Mouse (Mus musculus) kidney, embryonic 14.5 days (tissue): Measurements from ENCODE around the gene Arhgef12. TPM values are rescaled to one million over a fixed set of nuclear protein-coding genes. Genes with fewer than 3 reads are reported as not detected.

ENCODE experiments used
- ATAC-seq: fragments of 200-750 bp; cut with Nextera tagmentation; 2 replicates; pipeline ENCODE4 v1.8.0; 2017; ENCODE audit warnings: moderate number of reproducible peaks, mild to moderate bottlenecking, moderate TSS enrichment, moderate library complexity; ENCODE audit not compliant: low FRiP score, low TSS enrichment
- H3K27ac ChIP-seq: fragments of 300-500 bp; sonication (generic); 2 replicates; pipeline ENCODE4 v1.5.1; 2014; ENCODE audit warnings: low read depth, mild to moderate bottlenecking, low read length, moderate library complexity, mixed read lengths
- H3K27me3 ChIP-seq: fragments of 300-500 bp; sonication (generic); 2 replicates; pipeline ENCODE4 v1.6.1; 2014; ENCODE audit warnings: mild to moderate bottlenecking, low read length; ENCODE audit not compliant: control insufficient read depth, insufficient read depth
- H3K36me3 ChIP-seq: fragments of 300-500 bp; sonication (generic); 2 replicates; pipeline ENCODE4 v1.6.1; 2014; ENCODE audit warnings: low read length, mixed read lengths; ENCODE audit not compliant: control insufficient read depth, insufficient read depth
- H3K4me1 ChIP-seq: fragments of 300-500 bp; sonication (generic); 2 replicates; pipeline ENCODE4 v1.6.1; 2014; ENCODE audit warnings: low read length, mixed read lengths; ENCODE audit not compliant: control insufficient read depth, insufficient read depth
- H3K4me2 ChIP-seq: fragments of 300-500 bp; sonication (generic); replicated peaks from 2 replicates; pipeline ENCODE4 v1.6.1; 2014; ENCODE audit warnings: low read depth, mild to moderate bottlenecking, low read length
- H3K4me3 ChIP-seq: fragments of 300-500 bp; sonication (generic); 2 replicates; pipeline ENCODE4 v1.5.1; 2014; ENCODE audit warnings: mild to moderate bottlenecking, low read length
- H3K9ac ChIP-seq: fragments of 300-500 bp; sonication (generic); 2 replicates; pipeline ENCODE4 v1.6.1; 2014; ENCODE audit warnings: low read depth, mild to moderate bottlenecking, low read length, moderate library complexity
- H3K9me3 ChIP-seq: fragments of 300-500 bp; sonication (generic); 2 replicates; pipeline ENCODE4 v1.6.1; 2016; ENCODE audit warnings: low read length; ENCODE audit not compliant: control insufficient read depth
- WGBS: fragments of 180-500 bp; shearing (Covaris S2); extraction: QIAGEN DNeasy Blood & Tissue Kit; methylation state at CpG from one replicate; pipeline ENCODE4 v1.1.7; 2014; 5-methylcytosine and 5-hydroxymethylcytosine counted together
- polyA plus RNA-seq: library from polyadenylated mRNA; unstranded; fragments of >200 nt; fragmentation: Nextera tagmentation; extraction: Ambion mirVana; gene quantifications from 2 replicates; pipeline ENCODE4 v1.2.1, GENCODE M21; 2014

Gene Arhgef12
- 17.1 and 29.1 TPM in 2 replicates for polyA plus RNA-seq

DNA sequence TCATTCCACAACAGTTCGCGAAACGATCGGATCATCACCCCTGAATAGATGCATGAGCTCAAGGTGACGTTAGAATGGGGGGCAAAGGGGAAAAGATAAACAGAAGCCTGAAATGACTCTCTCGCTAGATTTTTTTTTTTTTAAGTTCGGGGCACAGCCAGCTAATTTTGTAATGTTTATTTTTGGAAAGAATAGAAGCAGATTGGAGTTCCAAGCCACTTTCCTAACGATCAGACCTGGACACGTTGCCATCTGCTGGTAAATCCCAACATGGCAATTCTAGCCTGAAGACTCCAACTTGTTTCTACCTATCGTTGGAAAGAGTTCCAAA lies at the start of gene Arhgef12:
Gene Arhgef12 (minus strand): TSS at position 53 of the 331 bp plus-strand sequence.
- ATAC-seq = no peak
- 27% methylated on average over 10 of the region's 10 CpGs for WGBS

DNA sequence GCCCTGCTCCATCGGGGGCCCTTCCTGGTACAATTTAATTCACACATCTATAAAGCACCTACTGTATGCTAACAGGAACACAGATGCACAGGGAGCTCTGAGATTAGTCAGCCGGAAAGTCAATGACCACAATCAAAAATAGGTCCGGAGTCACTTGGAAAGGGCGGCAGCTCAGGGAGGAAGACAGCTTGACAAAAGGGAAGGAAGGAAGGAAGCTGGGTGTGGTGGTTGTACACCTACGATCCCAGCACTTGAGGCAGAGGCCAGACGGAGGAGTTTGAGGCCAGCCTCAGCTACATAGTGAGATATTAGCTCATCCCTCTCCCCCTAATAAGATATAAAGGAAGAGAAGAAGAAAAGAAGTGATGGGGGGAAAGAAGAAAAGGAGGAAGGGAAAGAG lies 48.9 kb upstream of the Arhgef12 start:
- Histone ChIP-seq H3K27ac (no peak overlapping the region), H3K36me3 (no peaks in the 10 kb centered on the region), H3K4me2 (no peak overlapping the region), H3K9ac (no peak overlapping the region), H3K4me1 (no peaks in the 10 kb centered on the region), H3K4me3 (no peak overlapping the region), H3K27me3 (no peaks in the 10 kb centered on the region), H3K9me3 (no peaks in the 10 kb centered on the region)
- ATAC-seq = no peak
- WGBS = 67% methylated on average over 6 of the region's 6 CpGs

More for the DNA sequence above, at the start of gene Arhgef12:
- Histone ChIP-seq H3K4me2 (peak within 1 kb of the TSS; percentile 73), H3K27me3 (no peaks in the 10 kb centered on the region), H3K9ac (peak within 1 kb of the TSS; percentile 96), H3K4me1 (peaks cover 24% of the 10 kb centered on the region), H3K27ac (peak within 1 kb of the TSS; percentile 91), H3K9me3 (no peaks in the 10 kb centered on the region), H3K4me3 (peak within 1 kb of the TSS; percentile 94), H3K36me3 (peaks cover 14% of the 10 kb centered on the region; the same call in 1 of the 2 replicates)

DNA sequence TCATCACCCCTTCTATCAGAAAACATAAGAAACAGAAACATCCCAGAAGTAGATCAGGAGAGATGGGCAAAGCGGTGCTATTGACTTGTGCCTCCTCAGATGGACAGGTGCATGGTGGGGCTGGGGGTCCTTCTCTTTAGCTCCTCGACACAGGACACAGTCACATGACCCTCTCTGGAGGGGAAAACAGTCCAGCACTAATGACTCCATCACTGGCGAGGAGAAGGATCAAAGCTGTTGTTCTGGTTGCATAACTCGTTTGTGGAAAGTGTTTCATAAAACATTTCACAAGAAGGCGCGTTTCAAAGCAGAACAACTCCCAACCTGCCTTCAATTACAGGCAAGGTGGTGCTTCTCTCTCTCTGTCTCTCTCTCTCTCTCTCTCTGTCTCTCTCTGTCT lies 44.7 kb upstream of the Arhgef12 start:
- no peak for ATAC-seq
- no peaks in the 10 kb centered on the region for H3K27me3 ChIP-seq
- no peak overlapping the region for H3K27ac ChIP-seq
- WGBS = 74% methylated on average over 6 of the region's 6 CpGs
- H3K36me3 ChIP-seq = no peaks in the 10 kb centered on the region
- H3K4me3 ChIP-seq = no peak overlapping the region
- H3K4me2 ChIP-seq = no peak overlapping the region
- H3K4me1 ChIP-seq = no peaks in the 10 kb centered on the region
- H3K9me3 ChIP-seq = no peaks in the 10 kb centered on the region
- no peak overlapping the region for H3K9ac ChIP-seq

DNA sequence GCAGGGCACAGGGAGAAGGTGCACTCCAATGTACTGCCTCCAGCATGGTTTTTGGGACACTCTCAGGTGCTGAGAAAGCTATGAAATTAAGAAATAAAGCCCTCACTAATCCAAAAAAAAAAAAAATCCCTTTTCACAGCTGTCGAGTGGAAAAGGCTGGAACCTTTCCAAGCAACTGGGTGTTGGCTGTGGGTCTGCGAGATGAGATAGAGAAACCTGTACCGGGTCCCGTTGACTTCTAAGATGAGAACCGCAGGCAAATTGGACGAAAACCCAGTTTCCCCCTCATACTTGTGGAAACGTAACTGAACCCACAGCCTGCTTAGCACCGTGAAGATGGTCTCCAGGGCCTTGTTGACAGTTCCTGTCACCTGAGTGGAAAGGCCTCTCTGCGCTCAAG lies 43.9 kb upstream of the Arhgef12 start:
- no peak overlapping the region for H3K4me3 ChIP-seq
- no peaks in the 10 kb centered on the region for H3K27me3 ChIP-seq
- 76% methylated on average over 9 of the region's 9 CpGs for WGBS
- no peak overlapping the region for H3K9ac ChIP-seq
- H3K9me3 ChIP-seq = no peaks in the 10 kb centered on the region
- no peaks in the 10 kb centered on the region for H3K4me1 ChIP-seq
- no peaks in the 10 kb centered on the region for H3K36me3 ChIP-seq
- H3K4me2 ChIP-seq = no peak overlapping the region
- H3K27ac ChIP-seq = no peak overlapping the region
- no peak for ATAC-seq

DNA sequence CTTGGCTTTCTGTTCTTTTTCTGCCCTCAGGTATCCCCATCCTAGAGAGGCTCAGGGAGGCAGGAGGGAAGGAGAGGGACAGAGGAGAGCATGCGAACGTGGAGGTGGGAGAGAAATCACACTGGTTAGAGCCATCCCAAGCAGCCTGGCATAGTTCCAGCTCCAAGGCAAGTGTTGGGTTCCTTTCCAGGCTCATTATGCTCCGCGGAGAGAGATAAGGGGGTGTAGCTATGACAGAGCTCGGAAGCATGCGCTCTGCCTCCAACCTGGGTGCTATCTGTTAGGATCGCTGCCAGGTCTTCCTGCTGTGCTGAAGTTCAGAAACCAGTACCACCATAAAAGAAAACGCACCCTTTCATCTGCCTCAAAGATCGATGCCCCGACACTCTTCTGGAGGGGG lies 43.0 kb upstream of the Arhgef12 start:
- 32% methylated on average over 10 of the region's 10 CpGs for WGBS
- H3K9me3 ChIP-seq = no peaks in the 10 kb centered on the region
- no peak overlapping the region for H3K4me3 ChIP-seq
- no peaks in the 10 kb centered on the region for H3K36me3 ChIP-seq
- H3K27ac ChIP-seq = no peak overlapping the region
- H3K9ac ChIP-seq = no peak overlapping the region
- no peak overlapping the region for H3K4me2 ChIP-seq
- no peak for ATAC-seq
- no peaks in the 10 kb centered on the region for H3K27me3 ChIP-seq
- no peaks in the 10 kb centered on the region for H3K4me1 ChIP-seq

DNA sequence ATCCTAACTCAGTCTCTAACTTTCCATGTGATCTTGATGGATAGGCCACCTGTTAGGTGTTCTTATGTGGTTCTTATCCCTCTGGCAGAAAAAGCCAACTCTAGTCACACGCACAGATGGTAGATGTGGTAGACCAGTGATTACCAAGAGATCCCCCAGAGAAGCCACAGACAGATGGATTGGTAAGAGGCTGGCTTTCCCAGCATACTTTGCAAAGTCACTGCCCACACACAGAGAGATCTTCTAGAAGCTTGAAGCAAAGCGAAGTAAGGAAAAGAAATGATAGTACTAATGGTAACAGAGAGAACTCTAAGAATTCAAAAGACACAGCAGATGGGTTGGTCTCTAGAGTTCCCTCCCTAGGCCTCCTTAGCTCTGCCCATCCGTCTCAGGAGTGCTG lies 42.5 kb upstream of the Arhgef12 start:
- Histone ChIP-seq H3K36me3 (no peaks in the 10 kb centered on the region), H3K27ac (no peak overlapping the region), H3K4me1 (no peaks in the 10 kb centered on the region), H3K9ac (no peak overlapping the region), H3K4me2 (no peak overlapping the region), H3K4me3 (no peak overlapping the region), H3K27me3 (no peaks in the 10 kb centered on the region), H3K9me3 (no peaks in the 10 kb centered on the region)
- no peak for ATAC-seq
- WGBS = 83% methylated on average over 3 of the region's 3 CpGs

DNA sequence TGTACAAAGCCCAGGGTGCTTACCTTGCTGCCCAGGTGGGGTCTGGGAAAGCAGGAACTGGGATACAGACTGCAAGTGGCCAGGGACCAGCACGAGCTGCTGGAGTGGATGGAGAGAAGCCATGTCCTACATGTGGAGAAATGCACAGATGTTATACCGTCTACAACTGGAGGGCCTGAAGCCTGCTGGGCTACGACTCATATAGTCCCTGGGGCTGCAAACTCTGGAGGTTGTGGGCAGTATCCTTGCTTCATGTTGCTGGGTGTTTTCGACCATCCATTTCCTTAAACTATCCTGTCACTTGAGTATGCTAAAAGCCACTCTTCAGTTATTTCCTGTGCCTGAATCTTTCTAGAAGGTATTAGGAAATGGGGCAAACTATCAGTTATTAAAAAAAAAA lies 38.2 kb upstream of the Arhgef12 start:
- ATAC-seq = no peak
- H3K4me3 ChIP-seq = no peak overlapping the region
- no peaks in the 10 kb centered on the region for H3K36me3 ChIP-seq
- H3K4me1 ChIP-seq = no peaks in the 10 kb centered on the region
- H3K9ac ChIP-seq = no peak overlapping the region
- 87% methylated on average over 4 of the region's 4 CpGs for WGBS
- H3K27ac ChIP-seq = no peak overlapping the region
- no peaks in the 10 kb centered on the region for H3K27me3 ChIP-seq
- no peaks in the 10 kb centered on the region for H3K9me3 ChIP-seq
- H3K4me2 ChIP-seq = no peak overlapping the region

DNA sequence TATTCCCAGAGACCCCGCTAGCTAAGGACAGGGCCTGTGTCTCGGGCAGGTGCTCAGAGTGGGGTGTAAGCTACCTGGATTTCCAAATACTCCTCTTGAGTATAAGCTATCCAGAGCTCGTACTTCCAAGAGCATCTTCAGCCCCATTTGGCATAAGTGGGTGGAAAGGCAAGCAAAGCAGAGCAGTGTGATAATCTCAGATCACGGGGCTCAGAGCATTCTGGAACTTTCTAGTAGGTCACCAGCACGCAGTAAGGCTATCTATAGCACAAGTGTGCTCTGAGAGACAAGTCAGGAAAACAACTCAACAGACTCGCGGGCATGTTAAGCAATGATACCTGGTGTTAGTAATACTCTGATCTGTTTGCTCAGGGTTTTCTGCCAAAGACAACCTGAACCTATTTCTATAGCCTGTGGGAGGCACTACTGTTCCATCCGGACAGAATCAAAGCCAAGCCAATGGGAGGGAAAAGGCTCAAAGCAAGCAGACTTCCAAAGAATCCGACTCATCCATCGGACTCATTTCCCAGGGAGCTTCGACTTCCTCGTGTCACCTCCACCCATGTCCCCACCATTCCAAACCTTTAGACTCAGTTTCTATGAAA lies 37.3 kb upstream of the Arhgef12 start:
- ATAC-seq = no peak
- H3K27ac ChIP-seq = no peak overlapping the region
- H3K4me1 ChIP-seq = no peaks in the 10 kb centered on the region
- no peaks in the 10 kb centered on the region for H3K27me3 ChIP-seq
- H3K4me2 ChIP-seq = no peak overlapping the region
- H3K9ac ChIP-seq = no peak overlapping the region
- H3K36me3 ChIP-seq = no peaks in the 10 kb centered on the region
- no peaks in the 10 kb centered on the region for H3K9me3 ChIP-seq
- WGBS = 76% methylated on average over 12 of the region's 12 CpGs
- H3K4me3 ChIP-seq = no peak overlapping the region

DNA sequence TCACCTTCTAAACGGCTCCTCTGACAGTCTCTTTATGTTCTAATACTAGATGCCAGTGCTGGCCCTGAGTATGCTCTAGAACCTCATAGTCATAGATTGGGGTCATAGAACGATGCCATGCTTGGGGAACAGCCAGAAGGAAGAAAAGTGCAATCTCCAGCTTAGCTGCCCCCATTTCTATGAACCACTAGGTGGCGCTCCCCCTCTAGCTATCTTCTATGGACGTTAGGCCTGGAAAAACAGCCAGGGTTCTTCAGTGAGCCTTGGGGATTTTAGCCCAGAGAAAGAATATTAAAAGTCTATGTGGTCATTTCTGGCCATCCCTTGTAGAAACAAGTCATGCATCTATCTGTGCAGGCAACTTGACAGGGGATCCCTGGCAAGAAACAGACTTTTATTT lies 34.8 kb upstream of the Arhgef12 start:
- Histone ChIP-seq H3K4me2 (no peak overlapping the region), H3K4me3 (no peak overlapping the region), H3K27me3 (no peaks in the 10 kb centered on the region), H3K9ac (no peak overlapping the region), H3K4me1 (no peaks in the 10 kb centered on the region), H3K36me3 (no peaks in the 10 kb centered on the region), H3K27ac (no peak overlapping the region), H3K9me3 (no peaks in the 10 kb centered on the region)
- no peak for ATAC-seq
- WGBS = 7% methylated on average over 4 of the region's 4 CpGs
